Mouse (Mus musculus): ENCODE data around the gene Crygb. TPM values are rescaled to one million over a fixed set of nuclear protein-coding genes. Genes with fewer than 3 reads are reported as not detected.

Crygb gene
- polyA plus RNA-seq, 1 experiment = not detected

DNA sequence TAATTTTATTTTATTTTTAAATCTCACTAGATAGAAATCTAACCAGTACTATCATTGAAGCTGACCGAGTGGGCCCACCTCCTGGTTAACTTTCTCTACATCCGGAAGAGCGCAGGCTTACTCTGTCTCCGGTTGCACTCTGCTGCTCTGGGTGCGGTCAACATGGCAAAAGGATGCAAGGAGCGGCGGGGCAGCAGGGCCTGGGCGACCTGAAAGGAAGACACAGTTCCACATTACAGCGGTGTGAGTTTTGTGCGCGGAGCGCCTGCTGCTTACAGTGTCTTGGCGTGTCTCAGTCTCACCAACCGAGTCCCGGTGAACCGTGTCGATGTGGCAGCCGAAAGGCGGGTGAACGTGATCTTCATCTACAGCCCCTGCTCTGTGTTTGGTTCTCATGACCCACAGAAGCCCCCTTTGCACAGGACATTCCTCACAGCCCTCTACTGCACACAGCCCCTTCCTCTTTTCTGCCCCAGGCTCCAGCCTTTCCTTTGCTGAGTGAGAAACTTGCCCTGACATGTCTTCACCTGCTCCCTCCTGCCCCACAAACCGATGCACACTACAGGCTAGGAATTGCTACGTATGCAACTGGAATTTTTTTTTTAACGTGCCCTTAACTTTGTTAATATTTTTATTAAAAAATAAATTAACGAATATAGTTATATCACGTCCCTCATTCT lies 27.8 kb upstream of the Crygb start:
- TF ChIP-seq POLR2A (IDR thresholded peaks at IDR 0.05; ENCODE audit: borderline replicate concordance, extremely low read depth, insufficient read depth, insufficient read length, poor library complexity, severe bottlenecking) = no peak
- TF ChIP-seq CTCF (IDR thresholded peaks at IDR 0.05; ENCODE audit: borderline replicate concordance, extremely low read depth, insufficient read depth, insufficient read length) = no peak
- no peak for DNase-seq (ENCODE audit: low read depth)

DNA sequence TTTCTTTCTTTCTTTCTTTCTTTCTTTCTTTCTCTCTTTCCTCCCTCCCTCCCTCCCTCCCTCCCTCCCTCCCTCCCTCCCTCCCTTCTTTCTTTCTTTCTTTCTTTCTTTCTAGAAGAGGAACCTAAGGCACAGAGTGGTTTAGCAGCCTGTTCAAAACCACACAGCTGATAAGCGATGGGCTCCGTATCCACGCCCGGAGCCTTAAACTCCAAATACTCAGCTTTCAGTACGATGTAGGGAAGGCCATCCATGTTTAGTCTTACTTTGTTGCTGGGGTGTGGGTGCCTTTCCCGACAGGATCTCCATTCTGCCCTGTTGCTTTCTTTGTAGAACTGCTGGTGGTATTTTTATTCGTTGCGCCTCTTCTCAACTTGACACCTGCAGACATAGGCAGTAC lies 27.1 kb upstream of the Crygb start:
- TF ChIP-seq POLR2A (IDR thresholded peaks at IDR 0.05; ENCODE audit: borderline replicate concordance, extremely low read depth, insufficient read depth, insufficient read length, poor library complexity, severe bottlenecking) (no peak), CTCF (IDR thresholded peaks at IDR 0.05; ENCODE audit: borderline replicate concordance, extremely low read depth, insufficient read depth, insufficient read length) (no peak)
- no peak for DNase-seq (ENCODE audit: low read depth)

DNA sequence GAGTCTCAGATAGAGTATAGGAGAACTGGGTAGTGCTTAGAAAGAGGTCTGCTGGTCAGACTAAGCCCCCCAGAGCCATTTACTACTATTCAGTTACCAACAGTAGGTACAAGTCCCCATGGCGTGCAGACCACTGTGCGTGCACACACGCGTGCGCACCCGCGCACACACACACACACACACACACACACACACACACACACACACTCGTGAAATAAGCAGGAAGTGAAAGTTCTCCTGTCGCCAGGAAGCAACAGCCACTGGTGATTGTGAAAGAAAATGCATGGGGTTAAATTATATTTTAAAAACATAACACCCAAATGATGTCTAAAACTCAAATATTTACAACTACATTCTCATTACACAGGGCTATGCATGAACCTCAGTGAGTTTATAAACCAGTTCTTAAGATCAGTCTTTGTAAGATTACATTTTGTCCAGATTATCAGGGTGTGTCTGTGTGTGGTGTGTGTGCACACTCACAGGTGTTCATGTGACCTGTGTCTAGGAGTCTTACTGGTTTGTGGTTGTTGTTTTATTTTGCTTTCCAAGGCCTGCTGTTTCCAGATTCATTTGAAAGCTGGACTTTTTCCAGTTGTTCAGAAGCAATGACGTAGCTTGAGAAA lies 25.7 kb upstream of the Crygb start:
- no peak for TF ChIP-seq POLR2A (IDR thresholded peaks at IDR 0.05; ENCODE audit: borderline replicate concordance, extremely low read depth, insufficient read depth, insufficient read length, poor library complexity, severe bottlenecking)
- TF ChIP-seq CTCF (IDR thresholded peaks at IDR 0.05; ENCODE audit: borderline replicate concordance, extremely low read depth, insufficient read depth, insufficient read length) = no peak
- DNase-seq (ENCODE audit: low read depth) = no peak

DNA sequence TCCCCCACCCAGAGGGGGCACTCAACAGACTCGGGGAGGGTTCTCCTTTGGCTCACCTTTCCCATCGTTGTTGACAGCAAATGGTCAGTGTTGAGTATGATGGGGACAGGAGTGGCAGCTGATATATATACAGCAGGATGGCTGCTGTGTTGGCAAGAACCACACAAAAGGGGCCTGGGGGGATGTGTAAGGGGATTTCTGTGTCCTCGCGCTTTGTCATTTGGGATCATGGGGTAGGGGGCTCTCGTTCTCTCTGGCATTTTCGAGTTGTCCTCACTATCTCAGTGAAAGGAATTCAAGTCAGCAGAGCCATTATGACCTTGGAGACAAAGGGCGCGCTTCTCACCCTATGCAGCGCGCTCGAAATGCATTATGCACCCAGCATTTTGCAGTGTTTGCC lies 21.2 kb upstream of the Crygb start, which contains the start of gene Cryga:
TSS of gene Cryga (minus strand) at position 101 of the 400 bp plus-strand sequence.
- no peak for DNase-seq (ENCODE audit: low read depth)
- TF ChIP-seq POLR2A (IDR thresholded peaks at IDR 0.05; ENCODE audit: borderline replicate concordance, extremely low read depth, insufficient read depth, insufficient read length, poor library complexity, severe bottlenecking) = no peak
- no peak for TF ChIP-seq CTCF (IDR thresholded peaks at IDR 0.05; ENCODE audit: borderline replicate concordance, extremely low read depth, insufficient read depth, insufficient read length)

DNA sequence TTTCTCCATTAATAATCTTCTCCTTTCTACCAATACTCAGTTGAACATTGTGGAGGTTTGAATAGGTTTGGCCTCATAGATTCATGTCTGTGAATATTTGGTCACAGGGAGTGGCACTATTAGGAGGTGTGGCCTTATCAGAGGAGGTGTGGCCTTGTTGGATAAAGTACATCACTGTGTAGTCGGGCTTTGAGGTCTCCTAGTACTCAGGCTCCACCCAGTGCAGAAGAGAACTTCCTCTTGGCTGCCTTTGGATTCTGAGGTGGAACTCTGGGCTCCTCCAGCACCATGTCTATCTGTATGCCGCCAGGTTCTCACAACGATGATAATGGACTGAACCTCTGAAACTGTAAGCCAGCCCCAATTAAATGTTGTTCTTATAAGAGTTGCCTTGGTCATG lies 14.9 kb upstream of the Crygb start:
- TF ChIP-seq CTCF (IDR thresholded peaks at IDR 0.05; ENCODE audit: borderline replicate concordance, extremely low read depth, insufficient read depth, insufficient read length) = no peak
- no peak for TF ChIP-seq POLR2A (IDR thresholded peaks at IDR 0.05; ENCODE audit: borderline replicate concordance, extremely low read depth, insufficient read depth, insufficient read length, poor library complexity, severe bottlenecking)
- no peak for DNase-seq (ENCODE audit: low read depth)

DNA sequence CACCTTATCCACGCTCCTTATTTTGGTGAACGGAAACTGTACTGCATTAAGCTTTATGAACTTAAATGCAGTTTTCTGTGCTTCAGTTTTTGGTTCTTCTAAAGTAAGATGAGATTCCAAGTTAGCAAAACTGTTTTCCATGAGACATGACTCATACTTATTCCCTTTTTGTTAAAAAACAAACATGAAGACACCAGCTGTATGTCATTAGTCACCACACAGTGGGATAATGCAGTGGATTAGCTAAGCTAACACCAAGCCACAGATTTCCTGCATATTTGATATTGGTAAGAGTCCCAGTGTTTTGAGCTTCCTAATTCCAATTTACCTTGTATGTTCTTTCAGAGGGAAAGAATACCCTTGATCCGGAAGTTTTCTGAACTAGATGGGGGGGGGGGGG lies 9.5 kb upstream of the Crygb start:
- DNase-seq (ENCODE audit: low read depth) = no peak
- TF ChIP-seq CTCF (IDR thresholded peaks at IDR 0.05; ENCODE audit: borderline replicate concordance, extremely low read depth, insufficient read depth, insufficient read length) (no peak), POLR2A (IDR thresholded peaks at IDR 0.05; ENCODE audit: borderline replicate concordance, extremely low read depth, insufficient read depth, insufficient read length, poor library complexity, severe bottlenecking) (no peak)

DNA sequence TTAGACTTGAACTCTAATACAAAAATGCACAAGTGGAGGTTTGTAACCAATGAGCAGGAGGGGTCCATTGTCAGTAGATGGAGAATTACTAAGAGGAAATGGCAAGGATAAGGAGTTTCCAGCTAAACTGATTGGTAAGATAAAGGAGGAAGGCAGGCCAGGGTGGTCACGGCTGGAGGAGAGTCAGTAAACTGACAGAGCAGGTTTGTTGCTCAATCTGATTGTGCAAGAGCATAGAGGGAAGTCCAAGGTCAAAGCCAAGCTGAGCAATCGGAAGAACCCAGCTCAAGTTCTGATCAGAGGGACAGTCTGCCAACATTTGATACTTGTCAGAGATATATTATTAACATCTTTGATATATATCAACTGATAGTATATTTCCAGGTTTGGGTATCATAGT lies 8.3 kb upstream of the Crygb start:
- no peak for TF ChIP-seq POLR2A (IDR thresholded peaks at IDR 0.05; ENCODE audit: borderline replicate concordance, extremely low read depth, insufficient read depth, insufficient read length, poor library complexity, severe bottlenecking)
- no peak for TF ChIP-seq CTCF (IDR thresholded peaks at IDR 0.05; ENCODE audit: borderline replicate concordance, extremely low read depth, insufficient read depth, insufficient read length)
- no peak for DNase-seq (ENCODE audit: low read depth)

DNA sequence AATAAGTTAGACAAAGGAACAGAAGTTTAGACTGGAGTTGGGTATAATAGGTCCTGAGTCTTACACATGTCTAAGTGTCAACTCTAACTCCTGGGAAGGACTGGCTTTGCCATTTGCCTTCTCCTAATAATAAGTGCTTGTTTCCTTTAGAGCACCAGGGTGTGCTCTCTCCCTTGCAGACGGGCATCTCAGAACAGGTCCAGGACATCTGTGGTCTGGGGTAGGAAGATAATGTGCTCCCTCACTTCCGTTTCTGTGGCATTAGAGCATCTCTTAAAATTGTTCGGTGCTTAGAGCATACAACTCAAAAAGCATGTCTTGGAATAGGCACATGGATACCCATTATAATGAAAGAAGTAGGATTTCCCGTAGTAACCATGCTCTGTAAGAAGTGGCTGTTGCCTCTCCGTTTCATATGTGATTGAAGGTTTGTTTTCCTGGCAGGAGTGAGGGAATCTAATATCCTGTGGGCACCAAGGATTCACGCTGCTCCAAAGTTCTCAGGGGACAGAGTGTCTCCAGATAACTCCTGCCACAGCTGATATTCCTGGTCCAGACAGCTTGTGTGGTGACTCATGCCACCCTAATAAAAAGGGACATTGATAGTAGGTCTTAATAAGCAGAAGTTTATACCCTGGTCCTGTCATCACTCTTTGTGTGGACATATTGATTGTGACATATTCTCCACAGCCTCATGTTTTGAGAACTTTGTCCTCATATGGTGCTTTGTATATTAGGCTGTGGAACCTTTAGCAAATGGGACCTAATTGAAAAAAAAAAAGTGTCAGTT lies 6.7 kb upstream of the Crygb start:
- no peak for DNase-seq (ENCODE audit: low read depth)
- TF ChIP-seq POLR2A (IDR thresholded peaks at IDR 0.05; ENCODE audit: borderline replicate concordance, extremely low read depth, insufficient read depth, insufficient read length, poor library complexity, severe bottlenecking) (no peak), CTCF (IDR thresholded peaks at IDR 0.05; ENCODE audit: borderline replicate concordance, extremely low read depth, insufficient read depth, insufficient read length) (no peak)

DNA sequence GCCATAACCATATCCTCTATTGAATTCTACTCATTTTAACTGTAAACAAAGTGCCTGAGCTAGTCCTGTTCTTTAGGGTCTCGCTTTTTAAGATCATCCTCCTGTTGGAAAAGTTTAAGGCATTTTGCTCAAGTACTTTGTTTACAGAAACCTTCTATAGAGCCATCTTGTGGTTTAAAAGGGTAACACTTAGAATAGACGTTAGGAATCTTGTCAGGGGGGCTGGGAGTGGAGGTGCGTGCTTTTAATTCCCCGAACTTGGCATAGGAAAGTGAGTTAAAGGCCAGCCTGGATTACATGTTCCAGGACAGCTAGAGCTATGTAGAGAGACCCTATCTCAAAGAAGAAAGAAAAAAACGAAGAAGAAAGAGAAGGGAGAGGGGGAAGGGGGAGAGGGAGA lies 6.5 kb downstream of the Crygb start:
- DNase-seq (ENCODE audit: low read depth) = peak; percentile 27
- TF ChIP-seq CTCF (IDR thresholded peaks at IDR 0.05; ENCODE audit: borderline replicate concordance, extremely low read depth, insufficient read depth, insufficient read length) = no peak
- TF ChIP-seq POLR2A (IDR thresholded peaks at IDR 0.05; ENCODE audit: borderline replicate concordance, extremely low read depth, insufficient read depth, insufficient read length, poor library complexity, severe bottlenecking) = no peak

DNA sequence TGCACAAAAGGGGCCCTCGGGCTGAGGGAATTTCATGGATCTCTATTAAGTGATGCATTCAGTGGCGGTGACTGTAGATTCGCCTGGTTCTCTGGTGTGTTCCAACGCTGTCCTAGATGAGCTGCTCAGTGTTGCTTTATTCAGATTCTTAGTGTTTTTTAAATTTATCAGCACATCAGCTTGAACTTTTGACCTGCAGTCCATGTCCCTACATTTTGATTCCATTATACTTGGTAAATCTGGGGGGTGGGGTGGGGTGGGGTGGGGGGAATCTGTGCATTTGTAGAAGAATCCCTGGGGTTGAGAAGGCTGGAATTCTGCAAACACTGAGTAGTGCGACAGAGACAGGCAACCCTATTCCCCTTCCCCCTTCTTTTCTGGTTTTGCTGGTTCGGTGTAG lies 8.5 kb downstream of the Crygb start, which contains the start of gene Crygc:
TSS of gene Crygc (minus strand) at position 101 of the 400 bp plus-strand sequence.
- TF ChIP-seq CTCF (IDR thresholded peaks at IDR 0.05; ENCODE audit: borderline replicate concordance, extremely low read depth, insufficient read depth, insufficient read length) (no peak), POLR2A (IDR thresholded peaks at IDR 0.05; ENCODE audit: borderline replicate concordance, extremely low read depth, insufficient read depth, insufficient read length, poor library complexity, severe bottlenecking) (no peak)

DNA sequence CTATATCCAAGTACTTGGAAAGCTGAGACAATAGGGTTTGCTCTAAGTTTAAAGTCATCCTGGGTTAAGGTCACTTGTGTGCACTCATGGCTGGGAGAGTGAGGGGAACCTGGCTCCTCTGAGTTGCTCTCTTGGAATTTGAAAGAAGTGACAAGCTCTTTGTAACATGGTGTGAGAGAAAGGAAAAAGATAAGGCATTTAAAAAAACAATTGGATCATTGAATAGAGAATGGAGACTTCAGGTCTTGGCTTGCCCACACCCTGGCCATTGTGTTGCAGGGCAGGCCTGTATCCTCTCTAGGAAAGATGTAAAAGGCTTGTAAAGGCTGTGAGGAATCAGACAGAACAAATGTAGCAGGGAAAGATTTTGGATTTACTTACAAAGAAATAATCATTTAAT lies 14.2 kb downstream of the Crygb start:
- DNase-seq (ENCODE audit: low read depth) = no peak
- no peak for TF ChIP-seq CTCF (IDR thresholded peaks at IDR 0.05; ENCODE audit: borderline replicate concordance, extremely low read depth, insufficient read depth, insufficient read length)
- no peak for TF ChIP-seq POLR2A (IDR thresholded peaks at IDR 0.05; ENCODE audit: borderline replicate concordance, extremely low read depth, insufficient read depth, insufficient read length, poor library complexity, severe bottlenecking)

More for the DNA sequence above, 8.5 kb downstream of the Crygb start, which contains the start of gene Crygc:
- DNase-seq (ENCODE audit: low read depth) = no peak

Measured in brain, embryonic 14.5 days (tissue).